Mouse (Mus musculus) T-helper 2 cell (primary cell): Measurements from ENCODE around the gene Cdc42ep1.

ENCODE experiments used
- in situ Hi-C: fragments of 300-600 bp; cut with MboI, MseI; formaldehyde crosslinking; loops from one replicate; pipeline ENCODE4 v1.15.1; 2025; ENCODE audit warnings: high pct_unique_total_duplicates

Gene Cdc42ep1

GRCm38 (mm10) chr15:78848467-78848866 is 6.0 kb downstream of the Cdc42ep1 start:
- in situ Hi-C loops = no loop called here

GRCm38 (mm10) chr15:78849485-78849884 is 7.1 kb downstream of the Cdc42ep1 start:
- in situ Hi-C loops = no loop called here

- in situ Hi-C loops = loop anchor here (10.0 kb wide), 1 partner anchor 225 kb away; no protein-coding TSS in a partner anchor
Measured at GRCm38 (mm10) chr15:78850059-78850824, 7.8 kb downstream of the Cdc42ep1 start.

- in situ Hi-C loops = loop anchor here (10.0 kb wide), 1 partner anchor 226 kb away; no protein-coding TSS in a partner anchor
Measured at GRCm38 (mm10) chr15:78850944-78851343, 8.5 kb downstream of the Cdc42ep1 start.

- in situ Hi-C loops = loop anchor here (10.0 kb wide), 1 partner anchor 227 kb away; no protein-coding TSS in a partner anchor
Measured at GRCm38 (mm10) chr15:78851505-78852153, 9.2 kb downstream of the Cdc42ep1 start.

GRCm38 (mm10) chr15:78855303-78855965 is 13.0 kb downstream of the Cdc42ep1 start, which contains the start of gene Lgals2:
Gene Lgals2, minus strand, starts transcription at chr15:78855529.
- in situ Hi-C loops = loop anchor here (10.0 kb wide), 1 partner anchor 231 kb away; no protein-coding TSS in a partner anchor

GRCm38 (mm10) chr15:78857009-78857408 is 14.6 kb downstream of the Cdc42ep1 start:
- in situ Hi-C loops = loop anchor here (10.0 kb wide), 1 partner anchor 232 kb away; no protein-coding TSS in a partner anchor

GRCm38 (mm10) chr15:78859311-78859710 is 16.9 kb downstream of the Cdc42ep1 start:
- in situ Hi-C loops = loop anchor here (10.0 kb wide), 1 partner anchor 235 kb away; no protein-coding TSS in a partner anchor

- in situ Hi-C loops = loop anchor here (10.0 kb wide), 1 partner anchor 235 kb away; no protein-coding TSS in a partner anchor
Measured at GRCm38 (mm10) chr15:78859714-78860113, 17.3 kb downstream of the Cdc42ep1 start.

GRCm38 (mm10) chr15:78862280-78862679 is 19.9 kb downstream of the Cdc42ep1 start:
- in situ Hi-C loops = no loop called here

- in situ Hi-C loops = no loop called here
Measured at GRCm38 (mm10) chr15:78863154-78863553, 20.7 kb downstream of the Cdc42ep1 start.

- in situ Hi-C loops = no loop called here
Measured at GRCm38 (mm10) chr15:78863852-78864253, 21.4 kb downstream of the Cdc42ep1 start.

- in situ Hi-C loops = no loop called here
Measured at GRCm38 (mm10) chr15:78868398-78868797, 26.0 kb downstream of the Cdc42ep1 start.

- in situ Hi-C loops = no loop called here
Measured at GRCm38 (mm10) chr15:78868826-78869233, 26.4 kb downstream of the Cdc42ep1 start.

- in situ Hi-C loops = no loop called here
Measured at GRCm38 (mm10) chr15:78869775-78870174, 27.4 kb downstream of the Cdc42ep1 start.

- in situ Hi-C loops = no loop called here
Measured at GRCm38 (mm10) chr15:78872021-78872608, 29.7 kb downstream of the Cdc42ep1 start.

- in situ Hi-C loops = no loop called here
Measured at GRCm38 (mm10) chr15:78873803-78874435, 31.5 kb downstream of the Cdc42ep1 start.

GRCm38 (mm10) chr15:78874989-78875388 is 32.6 kb downstream of the Cdc42ep1 start:
- in situ Hi-C loops = no loop called here

GRCm38 (mm10) chr15:78875537-78875936 is 33.1 kb downstream of the Cdc42ep1 start:
- in situ Hi-C loops = no loop called here

- in situ Hi-C loops = no loop called here
Measured at GRCm38 (mm10) chr15:78876258-78876696, 33.9 kb downstream of the Cdc42ep1 start.
